Mouse (Mus musculus): ENCODE measurements at regions not wholly inside any gene's neighbourhood (a gene's known extent, or its start where the extent isn't known, plus 50 kb on each side); places are given as distances from the start of the nearest gene placed in this dataset.

DNA sequence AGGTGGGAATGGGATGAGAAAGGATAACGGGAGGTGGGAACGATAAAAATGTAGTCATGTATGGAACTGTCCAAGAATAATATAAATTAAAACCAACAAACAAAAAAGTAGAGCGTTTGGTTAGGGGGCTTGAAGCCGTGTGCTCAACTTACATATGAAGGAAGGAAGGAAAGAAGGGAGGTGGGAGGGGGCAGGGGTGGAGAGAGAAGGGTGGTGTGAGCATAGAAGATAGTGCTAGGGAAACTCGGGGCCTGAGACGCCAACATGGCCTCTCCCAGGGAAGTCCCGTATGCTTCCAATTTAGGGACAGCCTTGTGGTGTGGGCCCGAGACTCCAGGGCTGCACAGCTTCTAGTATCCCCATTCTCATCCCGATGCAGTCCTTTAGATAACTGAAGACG lies 50.8 kb upstream of the Phc1 start:
- no peak for TF ChIP-seq CTCF (conservative IDR thresholded peaks at IDR 0.05; ENCODE audit: low read length)
- TF ChIP-seq NANOG (IDR thresholded peaks at IDR 0.05; ENCODE audit: borderline replicate concordance, low read length): no peak

Data from E14TG2a.4 (cell line).